Mouse (Mus musculus) thymus, postnatal 25 days (tissue): ENCODE data around the gene Ssbp4.
"Not testable (repeated sequence)": the region's sequence is repeated elsewhere in the genome, so short reads cannot be mapped to it uniquely, and the experiment has no call there.

Experiments used
- DNase-seq: peaks from one replicate; pipeline ENCODE4 v3.0.0; 2022

The Ssbp4 gene

DNA sequence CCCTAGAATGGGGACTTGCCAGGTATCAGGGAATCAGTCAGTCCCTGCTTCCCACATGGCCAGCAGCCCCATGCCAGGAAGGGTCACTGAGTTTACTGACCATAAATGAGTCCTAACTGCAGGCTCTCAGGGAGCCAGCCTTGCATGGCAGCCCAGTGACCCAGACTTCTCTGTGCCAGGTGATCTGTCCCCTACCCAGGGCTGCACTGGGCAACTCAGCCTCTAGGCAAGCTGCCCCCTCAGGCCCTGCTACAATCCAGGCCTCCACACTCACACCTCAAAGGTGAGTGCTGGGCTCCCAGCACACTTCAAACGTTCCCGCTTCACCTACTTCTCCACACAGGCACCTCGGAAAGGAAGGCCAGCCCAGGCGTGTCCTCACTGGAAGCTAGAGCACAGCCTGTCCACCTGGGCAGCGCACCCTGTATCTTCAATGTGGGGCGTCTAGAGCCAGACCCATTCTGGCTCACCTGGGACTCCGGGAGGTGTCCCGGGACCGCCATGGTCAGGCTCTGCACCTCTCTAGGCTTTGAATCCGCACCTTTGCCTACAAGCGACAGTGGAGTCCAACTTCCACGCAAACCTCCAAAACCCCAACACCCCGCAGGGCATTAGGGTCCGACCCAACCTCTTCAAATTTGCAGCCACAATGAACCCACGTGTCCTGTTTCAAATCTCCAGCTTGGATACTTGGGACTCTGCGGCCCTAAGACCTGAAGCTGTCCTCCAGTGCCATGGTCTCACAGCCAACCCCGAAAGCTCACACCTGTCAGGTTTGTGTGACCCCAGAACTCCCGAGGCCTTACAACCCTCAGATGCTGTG lies 1.7 kb downstream of the Ssbp4 start:
- DNase-seq = no peak

DNA sequence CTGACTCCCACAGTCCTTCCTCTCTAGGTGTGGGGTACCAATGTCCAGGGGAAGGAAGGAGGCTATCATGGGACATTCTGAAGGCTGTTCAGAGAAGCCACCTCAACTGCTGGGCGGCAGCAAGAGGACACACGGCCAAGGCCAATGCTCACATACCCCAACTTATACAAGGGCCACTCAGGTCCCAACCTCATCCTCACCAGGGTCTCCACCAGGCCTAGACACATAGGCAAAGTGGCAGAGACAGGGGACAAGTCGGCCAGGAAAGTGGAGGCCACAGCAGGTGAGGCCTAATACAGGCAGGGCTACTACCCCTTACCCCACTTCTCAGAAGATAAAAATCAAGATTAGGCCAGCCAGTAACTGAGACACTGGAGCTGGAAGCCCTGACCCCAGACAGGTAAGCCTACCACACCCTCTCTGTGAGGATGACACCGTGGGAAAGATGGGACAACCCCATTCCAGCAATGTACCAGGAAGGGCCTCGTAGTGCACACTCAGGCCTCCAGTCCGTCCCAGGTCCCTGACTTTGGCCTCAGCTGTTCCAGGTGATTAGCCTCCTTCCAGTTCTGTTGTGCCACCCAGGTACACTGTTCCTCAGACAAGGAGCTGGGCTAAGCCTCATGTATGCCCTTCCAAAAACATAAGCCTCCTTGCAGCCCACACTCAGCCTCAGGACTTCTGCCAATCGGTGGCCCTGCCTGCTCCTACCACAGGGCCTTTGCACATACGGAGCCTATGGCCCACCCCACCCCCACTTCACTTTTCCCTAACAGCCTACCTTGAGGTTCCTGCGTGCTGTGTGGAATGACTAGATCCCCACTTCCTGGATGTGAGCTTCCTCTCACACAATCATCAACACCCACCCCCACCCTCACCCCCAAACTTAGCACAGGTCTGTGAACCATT lies 2.5 kb downstream of the Ssbp4 start:
- no peak for DNase-seq

DNA sequence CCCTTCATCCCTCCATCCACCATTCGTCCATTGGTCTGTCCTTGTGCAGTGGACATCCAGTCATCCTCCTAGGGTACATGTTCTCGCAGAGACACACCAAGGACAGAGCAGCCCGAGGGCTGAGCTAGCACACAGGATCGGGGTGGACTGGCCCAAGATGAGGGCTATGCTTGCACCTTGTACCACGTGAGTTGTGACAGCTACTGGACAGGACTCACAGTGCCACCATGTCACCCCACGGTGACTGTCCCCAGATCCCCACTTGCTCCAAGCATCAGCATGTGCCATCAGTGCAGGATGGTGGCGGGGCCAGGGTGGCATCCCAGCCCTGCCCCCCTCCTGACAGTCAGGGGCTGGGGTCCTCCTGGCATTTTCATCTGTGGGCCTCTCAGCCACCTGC lies 4.1 kb downstream of the Ssbp4 start:
- no peak for DNase-seq

DNA sequence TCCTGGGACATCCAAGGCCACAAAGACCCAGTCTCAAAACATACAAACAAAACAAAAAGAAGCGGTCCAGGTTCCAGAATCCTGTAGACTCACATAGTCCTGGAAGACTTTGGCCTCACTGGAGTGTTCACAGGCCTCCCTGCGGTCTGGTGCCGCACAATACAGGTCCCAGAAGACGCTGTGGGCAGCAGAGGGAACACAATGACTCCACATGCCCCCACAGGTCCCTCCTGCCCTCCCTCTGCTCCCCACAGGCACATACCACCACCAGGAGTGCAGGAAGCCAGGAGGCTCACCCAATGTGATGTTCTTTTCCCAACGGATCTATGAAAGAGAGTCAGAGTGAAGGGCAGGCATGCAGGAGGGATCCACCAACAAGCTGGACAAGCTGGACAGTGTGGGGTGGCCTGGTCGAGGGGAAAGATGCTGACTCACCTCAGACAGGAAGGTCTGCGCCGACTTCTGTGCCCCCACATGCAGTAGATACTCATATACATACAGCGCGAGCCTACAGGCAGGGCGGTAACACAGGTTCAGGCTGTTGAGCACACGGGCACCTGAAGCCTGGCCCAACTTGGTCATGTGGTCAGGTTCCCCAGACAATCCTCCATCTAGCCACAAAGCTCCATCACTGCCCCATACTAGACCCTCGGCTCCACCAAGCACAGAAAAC lies 6.4 kb downstream of the Ssbp4 start:
- no peak for DNase-seq

DNA sequence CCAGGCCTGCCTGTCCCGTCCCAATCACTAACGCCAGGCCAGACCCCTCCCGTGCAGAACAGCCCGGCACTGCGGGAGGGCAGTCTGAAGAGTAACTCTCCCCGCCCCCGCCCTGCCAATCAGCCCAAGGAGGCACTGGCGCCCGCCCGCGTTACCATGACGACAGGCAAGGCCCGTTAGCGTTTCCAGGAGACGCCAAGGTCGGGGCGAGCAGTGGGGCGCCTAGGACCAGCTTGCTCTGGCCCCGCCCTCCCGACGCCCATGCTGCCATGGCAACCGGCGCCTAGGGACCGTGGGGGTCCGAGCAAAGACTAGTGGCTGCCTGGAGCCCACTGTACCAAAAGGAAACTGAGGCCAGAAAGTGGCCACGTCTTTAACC lies 7.4 kb downstream of the Ssbp4 start:
- DNase-seq = peak; percentile 64

GRCm38 (mm10) chr8:70600473-70601270 lies 8.0 kb downstream of the Ssbp4 start:
- peak; percentile 30 for DNase-seq

GRCm38 (mm10) chr8:70599507-70600290 lies 9.0 kb downstream of the Ssbp4 start:
- no peak for DNase-seq

- no peak for DNase-seq
Measured at GRCm38 (mm10) chr8:70598722-70599121, 9.9 kb downstream of the Ssbp4 start.

- DNase-seq = no peak
Measured at GRCm38 (mm10) chr8:70598283-70598682, 10.4 kb downstream of the Ssbp4 start.

GRCm38 (mm10) chr8:70597417-70598272 lies 11.0 kb downstream of the Ssbp4 start:
- DNase-seq = no peak

- peak; percentile 59 for DNase-seq
Measured at GRCm38 (mm10) chr8:70596775-70597416, 11.8 kb downstream of the Ssbp4 start.

- DNase-seq = no peak
Measured at GRCm38 (mm10) chr8:70596216-70596615, 12.5 kb downstream of the Ssbp4 start.

DNA sequence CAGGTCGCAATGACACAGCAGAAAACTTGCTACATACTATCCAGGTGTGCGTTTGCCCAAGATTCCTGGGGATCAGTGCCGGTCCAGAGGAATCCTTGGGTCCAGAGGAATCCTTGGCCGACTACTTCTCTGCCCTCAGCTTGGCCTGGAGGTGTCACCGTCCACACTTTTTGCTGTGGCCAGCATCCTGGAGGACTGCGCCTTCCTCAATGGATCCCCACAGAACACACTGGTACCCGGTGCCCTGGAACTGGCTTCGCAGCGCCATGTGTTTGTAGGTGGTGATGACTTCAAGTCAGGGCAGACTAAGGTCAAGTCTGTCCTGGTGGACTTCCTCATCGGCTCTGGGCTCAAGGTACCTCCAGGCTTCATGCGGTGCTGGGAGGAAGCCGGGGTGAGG lies 12.9 kb downstream of the Ssbp4 start:
- no peak for DNase-seq

DNA sequence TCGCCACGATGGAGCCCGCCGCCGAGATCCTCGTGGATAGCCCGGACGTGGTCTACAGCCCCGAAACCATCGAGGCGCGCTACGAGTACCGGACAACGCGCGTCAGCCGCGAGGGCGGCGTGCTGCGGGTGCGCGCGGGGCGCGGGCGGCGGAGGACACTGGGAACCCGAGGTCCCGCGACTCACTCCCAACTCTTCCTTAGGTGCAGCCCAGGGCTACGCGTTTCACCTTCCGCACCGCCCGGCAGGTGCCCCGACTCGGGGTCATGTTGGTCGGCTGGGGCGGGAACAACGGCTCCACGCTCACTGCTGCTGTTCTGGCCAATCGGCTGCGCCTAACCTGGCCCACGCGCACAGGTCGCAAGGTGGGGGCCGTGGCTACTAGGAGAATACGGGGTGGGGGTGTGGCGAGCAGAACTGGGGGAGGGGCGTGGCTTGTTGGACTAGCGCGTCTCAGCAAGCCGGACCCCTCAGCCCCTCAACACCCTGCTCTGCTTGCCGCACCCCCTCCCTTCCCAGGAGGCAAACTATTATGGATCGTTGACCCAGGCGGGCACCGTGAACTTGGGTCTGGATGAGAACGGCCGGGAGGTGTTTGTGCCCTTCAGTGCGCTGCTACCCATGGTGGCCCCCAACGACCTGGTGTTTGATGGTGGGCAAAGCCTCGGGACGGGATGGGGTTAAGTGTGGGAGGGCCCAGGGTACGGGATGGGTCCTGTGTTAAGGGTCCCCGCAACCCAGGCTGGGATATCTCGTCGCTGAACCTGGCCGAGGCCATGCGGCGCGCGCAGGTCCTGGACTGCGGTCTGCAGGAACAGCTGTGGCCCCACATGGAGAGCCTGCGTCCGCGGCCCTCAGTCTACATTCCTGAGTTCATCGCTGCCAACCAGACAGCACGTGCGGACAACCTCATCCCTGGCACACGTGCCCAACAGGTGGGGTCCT lies 13.8 kb downstream of the Ssbp4 start:
- DNase-seq = no peak

- peak; percentile 88 for DNase-seq
Measured at GRCm38 (mm10) chr8:70593961-70594609, 14.6 kb downstream of the Ssbp4 start, which contains the start of gene Isyna1. Gene Isyna1, plus strand, starts transcription at chr8:70594373.

DNA sequence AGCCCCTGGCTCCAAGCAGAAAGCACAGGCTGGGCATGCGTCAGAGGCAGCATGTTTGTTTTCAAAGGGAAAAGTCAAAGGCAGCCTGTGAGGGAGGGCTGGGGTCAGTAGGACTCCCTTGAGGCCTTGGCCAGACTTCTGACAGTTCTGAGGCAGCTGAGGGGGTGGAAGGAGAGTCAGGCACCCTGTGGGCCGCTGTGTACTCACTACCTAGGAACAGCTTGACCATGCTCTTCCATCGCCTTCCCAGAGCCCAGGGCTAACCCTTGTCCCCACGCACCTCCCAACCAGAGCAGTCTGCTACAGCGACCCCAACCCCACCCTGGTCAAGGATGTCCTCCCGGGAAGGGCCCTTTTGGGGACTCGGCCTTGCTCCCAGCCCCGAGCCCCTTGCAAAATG lies 15.5 kb downstream of the Ssbp4 start:
- no peak for DNase-seq

GRCm38 (mm10) chr8:70591569-70591968 lies 17.1 kb downstream of the Ssbp4 start:
- DNase-seq = no peak

DNA sequence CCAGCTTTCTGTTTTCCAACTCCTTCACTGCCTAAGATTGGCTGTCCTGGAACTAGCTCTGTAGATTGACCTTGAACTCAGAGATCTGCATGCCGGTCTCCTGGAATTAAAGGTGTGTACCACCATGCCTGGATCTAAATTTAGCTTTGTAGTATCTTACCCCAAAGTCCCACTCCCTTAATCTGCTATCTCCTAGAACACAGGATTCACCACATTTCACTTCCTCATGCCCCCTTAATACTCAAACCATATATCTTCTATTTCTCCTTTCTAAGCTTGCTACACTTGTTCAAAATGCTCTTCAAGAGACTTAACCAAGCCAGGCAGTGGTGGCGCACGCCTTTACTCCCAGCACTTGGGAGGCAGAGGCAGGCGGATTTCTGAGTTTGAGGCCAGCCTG lies 20.7 kb downstream of the Ssbp4 start:
- not testable (repeated sequence) for DNase-seq
